ENCODE assay signal across 12 mouse cellular contexts in genomic region chr12:85522631-85523388, GRCm38 (mm10). TPM values are rescaled to one million over a fixed set of nuclear protein-coding genes. Genes with fewer than 3 reads are reported as not detected.
DNase-seq lines count a peak whose midpoint lies in the region; TF ChIP-seq lines count a peak whose summit lies in the region.
"Had no signal": no experiment of that assay in that cellular context is flagged by ENCODE, and none has a peak within 500 bp of the region (broad histone marks: within the 10 kb centered on the region; RNA-seq: fewer than 3 reads in every experiment).

No protein-coding gene starts in this region.

- no peaks in the 10 kb centered on the region for H3K79me2 ChIP-seq in myocyte (ENCODE audit: control insufficient read depth, insufficient read depth)

- H3K4me3 ChIP-seq in lung, adult 2 months (replicated peaks; ENCODE audit: extremely low read depth, low read depth, low read length), result no peak overlapping the region
- H3K4me3 ChIP-seq in myocyte, result no peak overlapping the region
- H3K4me3 ChIP-seq: liver, embryonic 15.5 days; midbrain, embryonic 15.5 days had no signal

- TF ChIP-seq POLR2A in lung, adult 2 months (IDR thresholded peaks at IDR 0.05; ENCODE audit: borderline replicate concordance, extremely low read depth, low read depth, low read length), result no peak
- no peak for TF ChIP-seq POLR2A in myocyte (IDR thresholded peaks at IDR 0.05; ENCODE audit: insufficient read length, low read depth)

- peak overlapping the region; percentile 10 for H3K4me2 ChIP-seq in myocyte (ENCODE audit: low read depth)
- H3K4me2 ChIP-seq: liver, embryonic 15.5 days; midbrain, embryonic 15.5 days had no signal

- TF ChIP-seq CTCF in lung, adult 2 months (IDR thresholded peaks at IDR 0.05; ENCODE audit: insufficient read depth, low read length), result no peak

- no peaks in the 10 kb centered on the region for H3K27me3 ChIP-seq in myocyte (ENCODE audit: control insufficient read depth, insufficient read depth, insufficient read length)
- H3K27me3 ChIP-seq: liver, embryonic 15.5 days; midbrain, embryonic 15.5 days had no signal

- intact Hi-C loops in gastrocnemius, postnatal 14 days (cut with DNase I; ENCODE audit: low total_unique reads), result no loop called here
- intact Hi-C loops in left cerebral cortex, postnatal 10 days (cut with DNase I), result no loop called here

- peaks cover 11% of the 10 kb centered on the region for H3K4me1 ChIP-seq in lung, adult 2 months (ENCODE audit: control insufficient read depth, insufficient read depth, low read length)

- no peaks in the 10 kb centered on the region for H3K36me3 ChIP-seq in myocyte (ENCODE audit: control insufficient read depth, insufficient read depth)
- H3K36me3 ChIP-seq: liver, embryonic 15.5 days; midbrain, embryonic 15.5 days had no signal

- no peak overlapping the region for H3ac ChIP-seq in myocyte (ENCODE audit: control insufficient read depth, insufficient read length)

- peak; percentile 23 for DNase-seq in gastrocnemius, adult 18-20 months (ENCODE audit: low spot score)
- no peak for DNase-seq in gastrocnemius, postnatal 14 days
- DNase-seq in lung, adult 18-20 months, result peak; percentile 45 to 68
- no peak for DNase-seq in lung, adult 2 months
- peak; percentile 45 for DNase-seq in kidney, adult 9 months
- DNase-seq in left cerebral cortex, postnatal 10 days (ENCODE audit: extremely low spot score in 1 of 2, low spot score in 2 of 2), result no peak
- no peak for DNase-seq in left cerebral cortex, adult 18-20 months (ENCODE audit: low spot score in 2 of 2)
- DNase-seq: cerebellum, postnatal 36 days; thymus, adult 18-20 months had no signal

- 40% methylated on average over 7 of the region's 7 CpGs for WGBS in lung, adult 2 months

TF ChIP-seq in myocyte, 11 proteins besides CTCF, POLR2A, EP300 and RAD21:
- TF ChIP-seq E2F4 (IDR thresholded peaks at IDR 0.05; ENCODE audit: insufficient read depth) (no peak), MAX (IDR thresholded peaks at IDR 0.05; ENCODE audit: low read depth) (no peak), MYOD1 (IDR thresholded peaks at IDR 0.05; ENCODE audit: control insufficient read depth in 1 of 3, insufficient read length in 2 of 3, low read depth in 2 of 3) (peak in 1 of 3 experiments; percentile 59), MYOG (IDR thresholded peaks at IDR 0.05; ENCODE audit: control insufficient read depth in 1 of 3, insufficient read depth in 1 of 3, insufficient read length in 2 of 3, low read depth in 2 of 3) (peak in 2 of 3 experiments; percentile 16 to 55), TCF12 (IDR thresholded peaks at IDR 0.05; ENCODE audit: insufficient read depth, poor library complexity, severe bottlenecking) (no peak), CEBPB (IDR thresholded peaks at IDR 0.05; ENCODE audit: insufficient read depth, poor library complexity, severe bottlenecking) (no peak), SRF (IDR thresholded peaks at IDR 0.05; ENCODE audit: control insufficient read depth, insufficient read length, low read depth) (no peak), TCF3 (IDR thresholded peaks at IDR 0.05; ENCODE audit: insufficient read length, low read depth) (no peak), USF1 (IDR thresholded peaks at IDR 0.05; ENCODE audit: low read depth) (no peak), POLR2AphosphoS2 (IDR thresholded peaks at IDR 0.05; ENCODE audit: insufficient read length, low read depth) (no peak), REST (IDR thresholded peaks at IDR 0.05; ENCODE audit: insufficient read depth, insufficient read length) (no peak)

RNA-seq across cellular contexts. Expression of gene Fos, which starts 49.1 kb away (rescaled TPM):
- 10 to 100 TPM in 1 of 2 experiments, 1 to 10 TPM in 1; 6.5 to 69.9 TPM for total RNA-seq in gastrocnemius, adult 18-20 months (2021)
- total RNA-seq in gastrocnemius, postnatal 14 days (2021), result 1 to 10 TPM; 7.6 to 8.9 TPM
- 37.8 and 55.0 TPM in 2 replicates for polyA plus RNA-seq in lung, adult 2 months (2012; rRNA removed)
- 3.1 TPM for polyA plus RNA-seq in myocyte (2012; fragmentation: generic; extraction: Trizol)
- total RNA-seq in left cerebral cortex, postnatal 10 days (2021), result 10 to 100 TPM; 11.0 to 14.8 TPM
- 10 to 100 TPM; 65.4 to 77.2 TPM for total RNA-seq in left cerebral cortex, adult 18-20 months (2021)

Comparison
In these comparisons a context has a peak if more than half of its experiments do, and no peak if none do; other contexts are left out.
1. DNase-seq: peak in gastrocnemius, adult 18-20 months (single experiment), lung, adult 18-20 months (2 of 2) and kidney, adult 9 months (single experiment); none in gastrocnemius, postnatal 14 days (single experiment), lung, adult 2 months (single experiment), left cerebral cortex, postnatal 10 days (0 of 2) and left cerebral cortex, adult 18-20 months (0 of 2).